Mouse (Mus musculus) natural killer cell, adult 2 months (primary cell): ENCODE data around the gene Olfr1113.
"Not testable (repeated sequence)": the region's sequence is repeated elsewhere in the genome, so short reads cannot be mapped to it uniquely, and the experiment has no call there.

Experiments used
- DNase-seq, 2 experiments: peaks; one replicate each; pipeline ENCODE4 v3.0.0; 2022; ENCODE audit warnings: low spot score in 2 of 2

Gene Olfr1113

GRCm38 (mm10) chr2:87208670-87209069 is at the start of gene Olfr1113:
Gene Olfr1113 (plus strand): TSS chr2:87208970.
- DNase-seq: no peak

DNA sequence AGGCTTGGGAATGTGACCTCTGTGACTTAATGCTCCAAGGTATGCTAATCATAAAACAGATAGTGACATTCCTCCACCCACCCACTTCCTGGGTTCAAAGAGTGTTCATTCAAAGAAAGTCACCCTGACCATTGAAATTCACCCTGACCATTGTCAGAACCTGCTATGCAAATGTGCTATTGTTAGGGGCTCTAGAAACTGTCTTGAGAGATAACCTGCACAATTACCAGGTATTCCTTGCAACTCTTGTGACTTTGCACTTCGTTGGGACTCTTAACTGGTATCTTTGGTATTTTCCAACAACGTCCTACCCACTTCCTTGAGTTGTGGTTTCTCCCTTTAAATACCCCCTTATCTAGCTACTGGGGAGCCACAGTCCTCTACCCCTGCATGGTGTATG is 41.0 kb upstream of the Olfr1113 start:
- not testable (repeated sequence) for DNase-seq

DNA sequence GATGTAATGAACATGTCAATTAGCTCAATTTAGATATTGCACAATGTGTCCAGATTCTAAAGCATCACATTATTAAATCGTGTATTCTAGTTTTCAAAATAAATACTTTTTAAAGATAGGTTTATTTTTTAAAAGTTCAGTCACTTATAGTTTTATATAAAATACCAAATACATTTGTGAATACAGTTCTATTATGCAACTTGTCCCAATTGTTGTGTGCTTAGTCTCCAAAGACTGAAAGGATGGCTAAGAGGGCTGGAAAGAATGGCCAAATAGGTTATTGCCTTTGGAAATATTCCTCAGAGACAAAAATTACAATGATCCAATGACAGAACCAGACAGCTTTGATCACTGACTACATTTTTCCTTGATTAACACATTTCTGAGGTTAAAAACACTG is 21.3 kb upstream of the Olfr1113 start, which contains the start of gene Olfr1112:
Olfr1112 (plus strand) TSS at position 301 of the 400 bp plus-strand sequence.
- DNase-seq: no peak

GRCm38 (mm10) chr2:87247713-87248112 is 38.9 kb downstream of the Olfr1113 start, which contains the start of gene Olfr1115:
Gene Olfr1115 (plus strand): TSS chr2:87248013.
- DNase-seq: no peak
